Mouse (Mus musculus) CH12.LX (cell line): ENCODE data around the gene Rbks. TPM values are rescaled to one million over a fixed set of nuclear protein-coding genes. Genes with fewer than 3 reads are reported as not detected.

Source experiments
- DNase-seq: peaks from one replicate; pipeline ENCODE4 v3.0.0-alpha.2; 2013; ENCODE audit errors: extremely low read depth
- H3K27ac ChIP-seq: 2 replicates; pipeline ENCODE4 v1.5.1; 2012; ENCODE audit warnings: low read depth, mild to moderate bottlenecking, control low read depth, moderate library complexity; ENCODE audit not compliant: insufficient read depth
- H3K27me3 ChIP-seq: replicated peaks from 2 replicates; pipeline ENCODE3; 2012; ENCODE audit warnings: inconsistent platforms
- H3K36me3 ChIP-seq, 2 experiments: replicated peaks in 1 of 2; 2 replicates each; pipeline versions ENCODE3 to v1.6.1; 2012; ENCODE audit warnings: inconsistent platforms in 1 of 2, low read length in 1 of 2, mild to moderate bottlenecking in 1 of 2, mixed read lengths in 1 of 2, moderate library complexity in 1 of 2; ENCODE audit not compliant: control insufficient read depth in 1 of 2, insufficient read depth in 1 of 2
- H3K4me1 ChIP-seq, 2 experiments: 2 replicates each; pipeline ENCODE4 v1.6.1; 2012; ENCODE audit warnings: inconsistent platforms in 1 of 2, moderate library complexity in 1 of 2; ENCODE audit not compliant: insufficient read depth in 2 of 2, control insufficient read depth in 1 of 2
- H3K4me2 ChIP-seq: 2 replicates; pipeline ENCODE4 v1.6.1; 2012; ENCODE audit warnings: low read depth, mild to moderate bottlenecking, control low read depth; ENCODE audit not compliant: poor library complexity, insufficient read depth, severe bottlenecking
- H3K4me3 ChIP-seq, 3 experiments: fragments of 150-350 bp in 1 of 3; sonication (generic) in 1 of 3; replicated peaks in 1 of 3; 2 replicates each; pipeline versions ENCODE3 to v1.5.1; 2011 to 2012; ENCODE audit warnings: low read depth in 2 of 3, low read length in 2 of 3, mild to moderate bottlenecking in 2 of 3, moderate library complexity in 2 of 3, control low read depth in 1 of 3, improper control_type of control experiment in 1 of 3, inconsistent platforms in 1 of 3, mixed read lengths in 1 of 3; ENCODE audit not compliant: poor library complexity in 1 of 3
- H3K79me2 ChIP-seq: replicated peaks from 2 replicates; pipeline ENCODE4 v1.6.1; 2012; ENCODE audit warnings: mild to moderate bottlenecking, moderate library complexity; ENCODE audit not compliant: control insufficient read depth, poor library complexity, insufficient read depth, severe bottlenecking; ENCODE audit errors: extremely low read depth
- H3K9ac ChIP-seq: 2 replicates; pipeline ENCODE4 v1.6.1; 2012; ENCODE audit warnings: low read depth, mild to moderate bottlenecking, control low read depth, moderate library complexity; ENCODE audit not compliant: insufficient read depth
- H3K9me3 ChIP-seq: replicated peaks from 2 replicates; pipeline ENCODE3; 2012; ENCODE audit warnings: low read length, inconsistent platforms, mixed read lengths
- BHLHE40 ChIP-seq: IDR thresholded peaks from 2 replicates; pipeline ENCODE4 v1.6.1; 2011; ENCODE audit warnings: mild to moderate bottlenecking, low read depth, low read length, improper control_type of control experiment
- CHD1 ChIP-seq: IDR thresholded peaks from 2 replicates; pipeline ENCODE4 v1.6.1; 2012; ENCODE audit warnings: low read depth, low read length, improper control_type of control experiment, inconsistent platforms
- CHD2 ChIP-seq: IDR thresholded peaks from 2 replicates; pipeline ENCODE4 v1.6.1; 2011; ENCODE audit warnings: low read length, improper control_type of control experiment
- CTCF ChIP-seq, 2 experiments: IDR thresholded peaks in 1 of 2; conservative IDR thresholded peaks in 1 of 2; 2 replicates each; pipeline ENCODE4 v1.5.1; 2011 to 2012; ENCODE audit warnings: low read depth in 2 of 2, low read length in 2 of 2, improper control_type of control experiment in 1 of 2, inconsistent platforms in 1 of 2, mild to moderate bottlenecking in 1 of 2, moderate library complexity in 1 of 2
- E2F4 ChIP-seq: IDR thresholded peaks from 2 replicates; pipeline ENCODE4 v1.6.1; 2011; ENCODE audit warnings: low read depth, low read length, improper control_type of control experiment; ENCODE audit not compliant: insufficient replicate concordance
- ELF1 ChIP-seq: IDR thresholded peaks from 2 replicates; pipeline ENCODE4 v1.6.1; 2014; ENCODE audit warnings: low read depth, mild to moderate bottlenecking, inconsistent platforms, low read length, improper control_type of control experiment
- EP300 ChIP-seq: IDR thresholded peaks from 2 replicates; pipeline ENCODE4 v1.6.1; 2011; ENCODE audit warnings: low read length, improper control_type of control experiment
- ETS1 ChIP-seq: conservative IDR thresholded peaks from 2 replicates; pipeline ENCODE4 v1.6.1; 2012; ENCODE audit warnings: low read depth, mild to moderate bottlenecking, inconsistent platforms, low read length, improper control_type of control experiment, moderate library complexity
- HCFC1 ChIP-seq: IDR thresholded peaks from 2 replicates; pipeline ENCODE4 v1.6.1; 2012; ENCODE audit warnings: low read depth, mild to moderate bottlenecking, inconsistent platforms, low read length, improper control_type of control experiment
- KAT2A ChIP-seq: IDR thresholded peaks from 2 replicates; pipeline ENCODE4 v1.6.1; 2012; ENCODE audit warnings: low read length, improper control_type of control experiment, inconsistent platforms; ENCODE audit not compliant: insufficient replicate concordance
- MAX ChIP-seq: IDR thresholded peaks from 2 replicates; pipeline ENCODE4 v1.6.1; 2011; ENCODE audit warnings: low read length, improper control_type of control experiment
- MAZ ChIP-seq: IDR thresholded peaks from 2 replicates; pipeline ENCODE4 v1.6.1; 2012; ENCODE audit warnings: low read depth, mild to moderate bottlenecking, inconsistent platforms, low read length, improper control_type of control experiment, moderate library complexity
- MEF2A ChIP-seq: IDR thresholded peaks from 2 replicates; pipeline ENCODE4 v1.6.1; 2014; ENCODE audit warnings: low read depth, mild to moderate bottlenecking, inconsistent platforms, low read length, improper control_type of control experiment, borderline replicate concordance
- MXI1 ChIP-seq: IDR thresholded peaks from 2 replicates; pipeline ENCODE4 v1.6.1; 2011; ENCODE audit warnings: mild to moderate bottlenecking, low read depth, low read length, improper control_type of control experiment
- MYC ChIP-seq: IDR thresholded peaks from 2 replicates; pipeline ENCODE4 v1.6.1; 2011; ENCODE audit warnings: low read depth, mild to moderate bottlenecking, improper control_type of control experiment, low read length
- NELFE ChIP-seq: IDR thresholded peaks from 2 replicates; pipeline ENCODE4 v1.6.1; 2011; ENCODE audit warnings: low read depth, low read length, improper control_type of control experiment
- NRF1 ChIP-seq: IDR thresholded peaks from 2 replicates; pipeline ENCODE4 v1.6.1; 2014; ENCODE audit warnings: low read depth, mild to moderate bottlenecking, inconsistent platforms, low read length, improper control_type of control experiment, moderate library complexity
- PAX5 ChIP-seq: IDR thresholded peaks from 2 replicates; pipeline ENCODE4 v1.6.1; 2012; ENCODE audit warnings: low read length, inconsistent platforms, mixed read lengths
- POLR2A ChIP-seq: IDR thresholded peaks from 2 replicates; pipeline ENCODE4 v1.6.1; 2011; ENCODE audit warnings: low read depth, mild to moderate bottlenecking, improper control_type of control experiment, low read length
- POLR2AphosphoS2 ChIP-seq: IDR thresholded peaks from 2 replicates; pipeline ENCODE4 v1.6.1; 2011; ENCODE audit warnings: low read depth, low read length, improper control_type of control experiment
- RAD21 ChIP-seq: IDR thresholded peaks from 2 replicates; pipeline ENCODE4 v1.6.1; 2011; ENCODE audit warnings: low read depth, mild to moderate bottlenecking, low read length, improper control_type of control experiment, moderate library complexity
- RCOR1 ChIP-seq: conservative IDR thresholded peaks from 2 replicates; pipeline ENCODE4 v1.6.1; 2012; ENCODE audit warnings: low read depth, mild to moderate bottlenecking, inconsistent platforms, low read length, improper control_type of control experiment
- SIN3A ChIP-seq: IDR thresholded peaks from 2 replicates; pipeline ENCODE4 v1.6.1; 2012; ENCODE audit warnings: low read length, improper control_type of control experiment, inconsistent platforms
- SMC3 ChIP-seq: IDR thresholded peaks from 2 replicates; pipeline ENCODE4 v1.6.1; 2011; ENCODE audit warnings: low read depth, low read length, improper control_type of control experiment
- TBP ChIP-seq: conservative IDR thresholded peaks from 2 replicates; pipeline ENCODE4 v1.6.1; 2011; ENCODE audit warnings: low read depth, low read length, improper control_type of control experiment
- TCF12 ChIP-seq: IDR thresholded peaks from 2 replicates; pipeline ENCODE4 v1.6.1; 2014; ENCODE audit warnings: low read depth, mild to moderate bottlenecking, inconsistent platforms, low read length, improper control_type of control experiment
- UBTF ChIP-seq: IDR thresholded peaks from 2 replicates; pipeline ENCODE4 v1.6.1; 2012; ENCODE audit warnings: low read depth, mild to moderate bottlenecking, inconsistent platforms, low read length, improper control_type of control experiment, moderate library complexity
- USF2 ChIP-seq: conservative IDR thresholded peaks from 2 replicates; pipeline ENCODE4 v1.6.1; 2011; ENCODE audit warnings: low read depth, low read length, improper control_type of control experiment
- ZC3H11A ChIP-seq: IDR thresholded peaks from 2 replicates; pipeline ENCODE4 v1.6.1; 2012; ENCODE audit warnings: low read depth, mild to moderate bottlenecking, inconsistent platforms, low read length, improper control_type of control experiment
- ZMIZ1 ChIP-seq: IDR thresholded peaks from 2 replicates; pipeline ENCODE4 v1.6.1; 2012; ENCODE audit warnings: low read depth, mild to moderate bottlenecking, inconsistent platforms, low read length, improper control_type of control experiment
- ZNF384 ChIP-seq: IDR thresholded peaks from 2 replicates; pipeline ENCODE4 v1.6.1; 2012; ENCODE audit warnings: low read depth, low read length, improper control_type of control experiment, inconsistent platforms
- dilution Hi-C: fragments of 300-500 bp; cut with MboI; formaldehyde crosslinking; loops from 2 replicates; pipeline ENCODE4 v1.14.3; 2020; ENCODE audit warnings: low sequenced_read_pairs; ENCODE audit not compliant: extremely low pct_unique_long_range_greater_than_20kb, extremely low pct_ligation_motif_present
- in situ Hi-C: fragments of 300-500 bp; cut with MboI; formaldehyde crosslinking; loops from 3 replicates; pipeline ENCODE4 v1.14.3; 2019; ENCODE audit warnings: low sequenced_read_pairs, low pct_ligation_motif_present, low pct_unique_long_range_greater_than_20kb, mixed read lengths
- polyA plus RNA-seq: library from polyadenylated mRNA; unstranded; fragments of >175 nt; gene quantifications from 2 replicates; pipeline ENCODE4 v1.2.1, GENCODE M21; 2012; ENCODE audit warnings: low read depth; ENCODE audit not compliant: insufficient read length
- total RNA-seq, 2 experiments: library from RNA; depleted of rRNA; stranded (reverse); fragments of 300-350 nt in 1 of 2; fragments of >200 nt in 1 of 2; gene quantifications; 2 replicates each; pipeline ENCODE4 v1.2.3; 2012 to 2014

The Rbks gene
- total and polyA plus RNA-seq, 3 experiments, result 3.6 to 9.2 (median 6.8) TPM

- TF ChIP-seq BHLHE40 (peak; percentile 94), EP300 (peak; percentile 40; the same call in 1 of the 2 replicates), RCOR1 (no peak), POLR2AphosphoS2 (no peak), MXI1 (peak; percentile 72), MEF2A (peak; percentile 51; the same call in 1 of the 2 replicates), PAX5 (no peak)
These were observed 885 bp upstream of the Rbks start (continued) for GRCm38 (mm10) chr5:31698297-31698726.

- Histone ChIP-seq H3K27ac (peak within 1 kb of the TSS; percentile 53), H3K4me3 (peak within 1 kb of the TSS; percentile 61 to 82 (median 73)), H3K4me1 (peaks cover 0 to 30% of the 10 kb centered on the region in 2 experiments; a peak in 3 of 4 replicates), H3K79me2 (no peaks in the 10 kb centered on the region), H3K36me3 (peaks cover 4 to 14% of the 10 kb centered on the region in 2 experiments), H3K27me3 (no peaks in the 10 kb centered on the region), H3K4me2 (peak within 1 kb of the TSS; percentile 53), H3K9me3 (no peaks in the 10 kb centered on the region), H3K9ac (peak within 1 kb of the TSS; percentile 72)
- dilution Hi-C loops, result no loop called here
- TF ChIP-seq RCOR1 (no peak), EP300 (no peak), CHD1 (no peak), KAT2A (0 out of 2 replicates have a peak, but pooled peaks have one; percentile 69), PAX5 (no peak), SMC3 (peak; percentile 3; the same call in 1 of the 2 replicates), SIN3A (peak; percentile 94), MYC (no peak), MXI1 (peak; percentile 81), ZC3H11A (no peak), CTCF (conservative IDR thresholded peaks at IDR 0.05 in 1 of 2, IDR thresholded peaks at IDR 0.05 in 1 of 2; ENCODE audit: low read depth in 2 of 2, low read length in 2 of 2) (no peak; a peak in 1 of 4 replicates), CHD2 (peak; percentile 11; the same call in 1 of the 2 replicates), NELFE (peak; percentile 61; the same call in 1 of the 2 replicates), TCF12 (peak; percentile 66; the same call in 1 of the 2 replicates), RAD21 (no peak; the same call in 1 of the 2 replicates), MAZ (peak; percentile 66), POLR2A (peak; percentile 83), UBTF (no peak), NRF1 (peak; percentile 70), MEF2A (no peak), TBP (no peak), E2F4 (no peak), POLR2AphosphoS2 (no peak), ELF1 (peak; percentile 93), ZMIZ1 (0 out of 2 replicates have a peak, but pooled peaks have one; percentile 27), USF2 (no peak), MAX (peak; percentile 98), ETS1 (no peak), ZNF384 (no peak), HCFC1 (peak; percentile 77)
- in situ Hi-C loops, result loop anchor here (10.0 kb wide), 1 partner anchor 437 kb away; the partner anchor contains the start of gene Fosl2
- peak; percentile 77 for DNase-seq
These were observed 343 bp upstream of the Rbks start, which contains the start of gene Babam2 for GRCm38 (mm10) chr5:31697644-31698296. Gene Babam2, plus strand, starts transcription at chr5:31697684.
